Mouse (Mus musculus): ENCODE results near the gene Agpat2. TPM values are rescaled to one million over a fixed set of nuclear protein-coding genes. Genes with fewer than 3 reads are reported as not detected.

The Agpat2 gene
- total RNA-seq, 2 experiments from 2014 or later: 9.3 to 9.4 TPM

Small RNA genes within 50 kb of the gene (microRNA-seq; reads per million reads assigned to microRNA genes)
- 1.8 to 1.9 reads per million in 2 experiments for gene Mir126a
- gene Mir126b: 0 reads per million in 2 experiments

Other genes with a start within 250 kb of the Agpat2 start
- gene Card9, start 243.5 kb downstream of the Agpat2 start, total RNA-seq (2021): 1 to 10 TPM in 1 of 2 experiments, under 1 TPM in 1; 0.82 to 1.5 TPM
- gene Snapc4, start 223.8 kb downstream of the Agpat2 start, total RNA-seq (2021): 10 to 100 TPM; 11.1 to 14.5 TPM
- 10 to 100 TPM; 25.7 to 35.3 TPM for gene Entr1, start 215.1 kb downstream of the Agpat2 start, total RNA-seq (2021)
- 100 to 1,000 TPM; 124 to 146 TPM for gene Pmpca, start 215.1 kb downstream of the Agpat2 start, total RNA-seq (2021)
- gene Inpp5e, start 195.2 kb downstream of the Agpat2 start, total RNA-seq (2021): 1 to 10 TPM; 6.3 to 9.2 TPM
- 10 to 100 TPM; 26.3 to 36.5 TPM for gene Sec16a, start 159.2 kb downstream of the Agpat2 start, total RNA-seq (2021)
- gene Notch1, start 87.8 kb downstream of the Agpat2 start, total RNA-seq (2021): 10 to 100 TPM; 22.5 to 33.5 TPM
- gene Egfl7, start 24.4 kb downstream of the Agpat2 start, total RNA-seq (2021): 100 to 1,000 TPM; 104 to 147 TPM
- gene Gm20532, start 17.8 kb downstream of the Agpat2 start, total RNA-seq (2021): under 1 TPM in 1 of 2 experiments, not detected in 1; 0.40 TPM
- 1 to 10 TPM; 2.9 to 3.4 TPM for gene Fam69b, start 24.0 kb upstream of the Agpat2 start, total RNA-seq (2021)
- not detected for gene Lcn4, start 66.9 kb upstream of the Agpat2 start, total RNA-seq (2021)

All from gastrocnemius, postnatal 10 days (tissue).